Mouse (Mus musculus) heart, adult 10 weeks (tissue): Measurements from ENCODE around the gene Znhit1. TPM values are rescaled to one million over a fixed set of nuclear protein-coding genes. Genes with fewer than 3 reads are reported as not detected.

ENCODE experiments used
- polyA plus RNA-seq: library from polyadenylated mRNA; stranded (reverse); fragments of 350-450 nt; fragmentation: Illumina TruSeq; extraction: RNeasy Lipid Tissue Mini Kit (QIAGEN cat#74804); gene quantifications from one replicate; pipeline ENCODE4 v1.2.3, GENCODE M21; 2014; ENCODE audit warnings: low read depth, low replicate concordance

Znhit1 gene
- 75.9 TPM for polyA plus RNA-seq

DNA sequence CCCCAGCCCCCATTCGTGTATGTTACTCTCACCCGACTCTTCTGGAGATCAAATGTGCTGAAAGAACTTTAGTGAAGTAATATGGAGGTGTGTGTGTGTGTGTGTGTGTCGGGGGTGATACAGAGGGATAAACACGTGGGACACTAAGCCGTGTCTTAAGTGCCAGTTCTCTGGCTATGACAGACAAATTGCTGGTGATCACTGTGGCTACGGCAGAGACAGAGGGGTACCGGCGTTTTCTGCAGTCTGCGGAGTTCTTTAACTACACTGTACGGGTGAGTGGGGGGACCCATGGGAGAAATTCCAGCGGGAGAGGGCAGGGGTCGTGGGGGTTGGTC is at the start of gene Znhit1:
Gene Znhit1, minus strand, starts transcription at position 88 of the 338 bp plus-strand sequence.

GRCm38 (mm10) chr5:137026092-137026491 is 38.3 kb upstream of the Znhit1 start, which contains the start of gene Vgf:
TSS of gene Vgf (plus strand) at chr5:137026392.

GRCm38 (mm10) chr5:136986695-136987137 is 1.1 kb downstream of the Znhit1 start, which contains the start of gene Plod3:
TSS of gene Plod3 (plus strand) at chr5:136987019.

DNA sequence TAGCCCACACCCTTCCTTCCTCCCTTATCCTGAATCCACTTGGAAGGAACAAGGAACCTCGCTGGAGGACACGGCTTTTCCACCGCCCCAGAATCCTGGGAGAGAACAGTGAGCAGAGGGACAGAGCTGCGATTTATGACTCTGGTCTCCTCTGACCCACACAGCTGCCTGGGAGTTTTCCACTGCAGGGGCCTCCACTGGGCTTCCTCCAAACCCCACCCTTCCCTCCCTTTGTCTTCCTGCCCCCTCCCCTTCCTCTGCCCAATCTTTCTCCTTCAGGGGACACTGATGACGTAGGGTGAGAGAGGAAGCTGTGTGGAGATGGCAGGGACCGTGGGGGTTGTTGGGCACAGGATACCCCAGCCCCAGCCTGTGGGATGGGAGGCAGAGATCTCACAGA is 21.5 kb downstream of the Znhit1 start, which contains the start of gene Cldn15:
Gene Cldn15, plus strand, starts transcription at position 286 of the 400 bp plus-strand sequence.

GRCm38 (mm10) chr5:136953015-136953414 is 34.8 kb downstream of the Znhit1 start, which contains the start of gene Fis1:
TSS of gene Fis1 (plus strand) at chr5:136953275.

Other genes with a start within 250 kb of the Znhit1 start
- 0.21 TPM for gene Col26a1, start 104.8 kb downstream of the Znhit1 start, polyA plus RNA-seq
- 9.9 TPM for gene Ift22, start 79.9 kb downstream of the Znhit1 start, polyA plus RNA-seq
- 165 TPM for gene Fis1, start 34.7 kb downstream of the Znhit1 start, polyA plus RNA-seq
- 11.8 TPM for gene Cldn15, start 21.4 kb downstream of the Znhit1 start, polyA plus RNA-seq
- 26.7 TPM for gene Plod3, start 1.0 kb downstream of the Znhit1 start, polyA plus RNA-seq
- not detected for gene Vgf, start 38.4 kb upstream of the Znhit1 start, polyA plus RNA-seq
- gene Ap1s1, start 58.1 kb upstream of the Znhit1 start, polyA plus RNA-seq, result 49.5 TPM
- gene Serpine1, start 84.2 kb upstream of the Znhit1 start, polyA plus RNA-seq, result 15.7 TPM
- gene Trim56, start 128.2 kb upstream of the Znhit1 start, polyA plus RNA-seq, result 12.1 TPM
- gene Muc3, start 161.3 kb upstream of the Znhit1 start, polyA plus RNA-seq, result not detected
- 0.24 TPM for gene Muc3a, start 224.4 kb upstream of the Znhit1 start, polyA plus RNA-seq